Mouse (Mus musculus): ENCODE data around the gene Slco2a1. TPM values are rescaled to one million over a fixed set of nuclear protein-coding genes. Genes with fewer than 3 reads are reported as not detected.
A peak's percentile ranks its signal among the peaks of the same experiment; 100 is the strongest.

The Slco2a1 gene
- polyA plus RNA-seq, 1 experiment: 9.1 TPM

DNA sequence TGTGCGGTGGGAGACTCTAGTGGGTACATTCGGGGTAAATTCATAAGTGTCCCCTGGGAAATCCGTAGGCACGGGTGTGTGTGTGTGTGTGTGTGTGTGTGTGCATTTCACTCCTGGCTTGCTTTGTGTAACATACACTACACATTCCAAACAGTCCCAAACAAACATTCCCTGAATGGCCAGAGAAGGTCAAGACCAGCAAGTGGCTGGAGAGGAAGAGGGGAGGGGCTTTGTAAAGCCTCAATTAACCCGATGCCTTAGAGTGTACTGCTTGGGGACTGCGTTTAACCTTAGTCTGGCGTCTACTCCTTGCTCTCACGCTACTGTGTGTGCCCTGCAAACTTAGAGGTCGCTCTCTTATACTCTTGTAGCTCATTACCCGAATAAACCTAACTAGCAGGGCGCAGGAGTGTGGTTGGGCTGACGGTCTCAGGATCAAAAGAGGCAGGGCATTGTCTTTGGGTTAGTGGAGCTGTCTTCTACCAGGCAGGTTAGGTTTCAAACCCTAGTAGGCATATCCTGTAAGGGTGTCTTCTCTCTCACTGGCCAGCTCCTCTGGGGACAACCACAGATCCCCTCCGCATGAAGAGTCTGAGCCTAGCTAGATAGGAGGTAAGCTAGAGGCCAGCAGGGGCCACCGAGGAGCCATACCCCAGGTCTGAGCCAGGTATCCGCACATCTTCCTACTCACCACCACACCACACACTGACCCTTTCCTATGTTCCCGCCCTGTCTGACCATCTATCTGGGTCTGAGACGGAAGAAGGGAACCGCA, 122.4 kb downstream of the Slco2a1 start:
- H3K27ac ChIP-seq (ENCODE audit: insufficient read depth, low read length): no peak overlapping the region
- TF ChIP-seq CTCF (IDR thresholded peaks at IDR 0.05; ENCODE audit: borderline replicate concordance, insufficient read depth, low read length) (no peak), POLR2A (IDR thresholded peaks at IDR 0.05; ENCODE audit: low read depth, low read length) (no peak)
- H3K4me1 ChIP-seq (ENCODE audit: control insufficient read depth, insufficient read depth, low read length): no peaks in the 10 kb centered on the region
- peak overlapping the region; percentile 43 for H3K4me3 ChIP-seq (ENCODE audit: insufficient read depth, low read length)

DNA sequence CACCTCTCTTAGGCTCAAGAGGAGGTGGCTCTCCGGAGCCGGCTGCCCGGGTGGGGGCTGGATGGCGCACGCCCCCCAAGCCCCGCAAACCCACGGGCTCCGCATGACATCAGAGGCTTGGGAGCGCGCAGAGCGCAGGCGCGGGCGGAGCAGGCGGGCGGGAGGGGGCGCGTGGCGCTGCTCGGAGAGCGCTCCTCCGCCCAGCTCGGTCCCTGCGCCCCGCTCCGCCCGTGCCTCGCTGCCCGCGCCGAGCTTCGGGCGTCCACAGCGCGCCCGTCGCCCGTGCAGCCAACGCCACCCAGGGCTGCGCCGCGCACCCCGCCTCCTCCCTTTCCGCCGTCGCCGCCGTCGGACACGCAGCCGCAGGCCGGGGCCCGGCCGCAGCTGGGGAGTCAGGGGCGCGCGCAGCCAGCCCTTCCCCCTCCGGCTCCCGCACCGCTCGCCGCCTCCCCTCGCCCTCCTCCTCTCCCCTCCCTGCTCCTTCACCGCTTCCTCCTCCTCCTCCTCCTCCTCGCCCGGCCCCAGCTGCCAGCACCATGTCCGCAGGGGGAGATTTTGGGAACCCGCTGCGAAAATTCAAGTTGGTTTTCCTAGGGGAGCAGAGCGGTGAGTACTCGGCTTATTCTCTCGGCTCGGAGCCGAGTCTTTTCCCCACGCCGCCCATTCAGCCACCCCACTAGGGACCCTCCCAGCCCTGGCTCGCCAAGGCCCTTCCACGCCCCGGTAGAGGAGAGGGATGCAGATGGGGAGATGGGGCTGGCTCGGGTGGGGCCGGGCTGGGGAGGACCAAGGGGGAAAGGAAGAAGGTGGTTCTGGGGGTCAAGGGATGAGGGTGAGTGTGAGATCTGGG, 123.3 kb downstream of the Slco2a1 start, which contains the start of gene Rab6b:
Gene Rab6b (plus strand): TSS at position 167 of the 850 bp plus-strand sequence.
- no peaks in the 10 kb centered on the region for H3K4me1 ChIP-seq (ENCODE audit: control insufficient read depth, insufficient read depth, low read length)
- H3K4me3 ChIP-seq (ENCODE audit: insufficient read depth, low read length): peak within 1 kb of the TSS; percentile 43
- TF ChIP-seq CTCF (IDR thresholded peaks at IDR 0.05; ENCODE audit: borderline replicate concordance, insufficient read depth, low read length) (no peak), POLR2A (IDR thresholded peaks at IDR 0.05; ENCODE audit: low read depth, low read length) (no peak)
- H3K27ac ChIP-seq (ENCODE audit: insufficient read depth, low read length): no peak within 1 kb of the TSS

DNA sequence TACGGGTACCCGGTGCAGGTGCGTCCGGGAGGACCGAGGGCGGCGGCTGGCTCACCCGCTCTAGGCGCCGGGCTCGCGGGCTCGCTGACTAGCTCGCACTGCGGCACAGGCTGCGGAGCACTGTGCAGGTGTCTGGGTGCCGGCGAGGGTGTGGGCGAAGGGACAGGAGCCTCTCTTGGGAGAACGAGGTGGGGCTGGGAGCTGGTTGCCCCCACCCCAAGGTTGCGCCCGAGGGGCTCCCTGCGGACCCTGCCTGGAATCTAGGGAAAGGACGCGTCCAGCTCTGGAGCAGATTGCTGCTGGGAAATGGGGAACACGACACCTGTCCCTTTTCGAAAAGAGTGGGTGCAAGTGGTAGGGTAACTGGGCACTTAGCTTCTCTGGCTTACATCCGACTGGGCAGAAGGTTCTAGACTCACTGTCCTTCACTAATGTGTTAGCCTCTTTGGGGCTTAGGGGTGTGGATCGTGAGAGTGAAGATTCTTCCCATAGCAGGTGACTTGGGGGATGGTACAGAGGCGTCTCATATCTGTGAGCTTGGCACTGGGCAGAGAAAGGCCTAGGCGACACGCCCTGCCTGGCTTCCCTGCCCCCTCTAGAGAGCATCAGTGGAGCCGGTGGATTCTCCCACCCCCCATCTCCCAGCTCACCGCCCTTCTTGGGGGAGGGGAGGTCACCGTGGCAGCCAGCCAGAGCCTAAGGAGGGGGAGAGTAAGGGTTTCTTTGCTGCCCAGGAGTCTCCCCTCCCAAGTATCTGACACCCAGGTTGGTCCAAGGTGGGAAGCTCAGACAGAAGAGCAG, 124.2 kb downstream of the Slco2a1 start:
- H3K27ac ChIP-seq (ENCODE audit: insufficient read depth, low read length): no peak overlapping the region
- TF ChIP-seq CTCF (IDR thresholded peaks at IDR 0.05; ENCODE audit: borderline replicate concordance, insufficient read depth, low read length) (no peak), POLR2A (IDR thresholded peaks at IDR 0.05; ENCODE audit: low read depth, low read length) (no peak)
- H3K4me1 ChIP-seq (ENCODE audit: control insufficient read depth, insufficient read depth, low read length): no peaks in the 10 kb centered on the region
- peak overlapping the region; percentile 43 for H3K4me3 ChIP-seq (ENCODE audit: insufficient read depth, low read length)

DNA sequence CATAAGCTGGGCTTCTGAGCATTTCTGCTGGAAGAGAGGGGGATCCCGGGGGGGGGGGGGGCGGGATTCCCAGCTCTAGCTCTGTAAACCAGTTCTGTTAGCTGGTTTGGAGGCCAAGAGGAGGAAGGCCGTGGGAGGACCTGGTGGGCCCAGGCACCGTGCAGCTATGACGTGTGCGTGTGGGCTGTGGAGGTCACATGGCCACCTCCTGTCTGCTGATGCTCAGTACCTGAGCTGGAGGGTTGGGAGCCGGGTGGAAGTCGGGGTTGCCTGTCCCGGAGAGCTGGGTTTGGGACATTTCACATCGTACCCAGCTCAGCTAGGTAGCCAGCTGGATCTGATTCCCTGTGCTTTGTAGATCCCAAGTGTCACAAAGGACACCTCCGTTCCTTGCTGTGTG, 124.8 kb downstream of the Slco2a1 start:
- H3K4me3 ChIP-seq (ENCODE audit: insufficient read depth, low read length): no peak overlapping the region
- H3K4me1 ChIP-seq (ENCODE audit: control insufficient read depth, insufficient read depth, low read length): no peaks in the 10 kb centered on the region
- H3K27ac ChIP-seq (ENCODE audit: insufficient read depth, low read length): no peak overlapping the region
- no peak for TF ChIP-seq CTCF (IDR thresholded peaks at IDR 0.05; ENCODE audit: borderline replicate concordance, insufficient read depth, low read length)
- TF ChIP-seq POLR2A (IDR thresholded peaks at IDR 0.05; ENCODE audit: low read depth, low read length): no peak

DNA sequence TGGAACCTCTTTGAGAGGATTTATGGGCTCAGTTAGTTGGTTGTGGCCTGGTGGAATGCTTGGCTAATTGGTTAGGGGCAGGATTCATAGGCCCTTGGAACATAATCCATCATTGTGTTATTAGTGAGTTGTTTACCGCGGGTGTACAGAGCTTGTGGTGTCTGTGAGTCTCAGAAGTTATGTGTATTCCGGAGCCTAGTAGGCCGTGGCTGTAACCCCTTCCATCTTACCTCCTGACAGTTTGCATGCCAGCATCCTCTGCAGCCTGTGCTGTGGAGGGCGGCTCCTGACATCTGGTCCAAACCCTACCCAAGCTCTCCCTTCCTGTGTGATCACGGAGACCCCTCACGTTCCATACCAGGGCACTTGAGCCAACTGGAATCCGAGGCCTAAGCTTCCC, 125.8 kb downstream of the Slco2a1 start:
- TF ChIP-seq POLR2A (IDR thresholded peaks at IDR 0.05; ENCODE audit: low read depth, low read length) (no peak), CTCF (IDR thresholded peaks at IDR 0.05; ENCODE audit: borderline replicate concordance, insufficient read depth, low read length) (no peak)
- Histone ChIP-seq H3K4me3 (ENCODE audit: insufficient read depth, low read length) (no peak overlapping the region), H3K4me1 (ENCODE audit: control insufficient read depth, insufficient read depth, low read length) (no peaks in the 10 kb centered on the region), H3K27ac (ENCODE audit: insufficient read depth, low read length) (no peak overlapping the region)

DNA sequence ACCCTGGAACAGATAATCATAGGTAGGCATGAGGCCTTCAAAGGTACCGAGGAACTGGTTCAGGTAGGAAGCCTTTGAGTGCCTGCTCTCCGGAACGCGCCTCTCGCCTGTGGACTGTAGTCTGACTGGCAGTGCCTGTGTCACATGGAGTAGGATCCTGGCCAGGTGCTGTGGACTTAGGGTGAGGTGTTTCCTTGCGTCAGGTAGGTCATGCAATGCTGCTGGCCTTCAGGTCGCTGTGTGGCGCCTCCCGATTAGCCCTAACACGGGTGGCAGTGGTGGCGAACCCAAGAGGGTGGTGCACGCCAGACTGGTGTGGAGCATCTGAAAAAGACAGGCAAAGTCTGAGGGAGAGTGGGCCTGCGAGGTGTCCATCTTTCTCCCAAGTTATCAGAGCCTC, 126.4 kb downstream of the Slco2a1 start:
- no peak for TF ChIP-seq CTCF (IDR thresholded peaks at IDR 0.05; ENCODE audit: borderline replicate concordance, insufficient read depth, low read length)
- no peak for TF ChIP-seq POLR2A (IDR thresholded peaks at IDR 0.05; ENCODE audit: low read depth, low read length)
- Histone ChIP-seq H3K4me1 (ENCODE audit: control insufficient read depth, insufficient read depth, low read length) (no peaks in the 10 kb centered on the region), H3K4me3 (ENCODE audit: insufficient read depth, low read length) (no peak overlapping the region), H3K27ac (ENCODE audit: insufficient read depth, low read length) (no peak overlapping the region)

DNA sequence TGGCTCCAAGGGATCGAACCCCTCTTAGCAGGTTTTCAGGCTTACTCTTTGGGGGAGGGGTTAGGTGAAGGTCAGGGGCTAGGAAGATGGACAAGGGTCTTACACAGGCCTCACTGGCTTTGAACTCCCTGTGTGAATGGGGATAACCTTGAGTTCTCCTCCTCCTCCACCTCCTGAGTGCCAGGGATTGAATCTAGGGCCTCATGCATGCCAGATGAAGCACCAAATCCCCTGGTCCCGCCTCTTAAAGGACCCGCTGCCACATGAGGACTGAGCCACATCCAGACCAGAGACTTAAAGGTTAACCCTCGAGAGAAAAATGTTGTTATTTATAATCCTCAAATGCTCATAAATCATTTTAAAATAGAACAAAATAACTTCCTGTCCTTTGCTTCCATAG, 128.4 kb downstream of the Slco2a1 start:
- Histone ChIP-seq H3K4me1 (ENCODE audit: control insufficient read depth, insufficient read depth, low read length) (no peaks in the 10 kb centered on the region), H3K27ac (ENCODE audit: insufficient read depth, low read length) (no peak overlapping the region), H3K4me3 (ENCODE audit: insufficient read depth, low read length) (no peak overlapping the region)
- TF ChIP-seq CTCF (IDR thresholded peaks at IDR 0.05; ENCODE audit: borderline replicate concordance, insufficient read depth, low read length) (no peak), POLR2A (IDR thresholded peaks at IDR 0.05; ENCODE audit: low read depth, low read length) (no peak)

DNA sequence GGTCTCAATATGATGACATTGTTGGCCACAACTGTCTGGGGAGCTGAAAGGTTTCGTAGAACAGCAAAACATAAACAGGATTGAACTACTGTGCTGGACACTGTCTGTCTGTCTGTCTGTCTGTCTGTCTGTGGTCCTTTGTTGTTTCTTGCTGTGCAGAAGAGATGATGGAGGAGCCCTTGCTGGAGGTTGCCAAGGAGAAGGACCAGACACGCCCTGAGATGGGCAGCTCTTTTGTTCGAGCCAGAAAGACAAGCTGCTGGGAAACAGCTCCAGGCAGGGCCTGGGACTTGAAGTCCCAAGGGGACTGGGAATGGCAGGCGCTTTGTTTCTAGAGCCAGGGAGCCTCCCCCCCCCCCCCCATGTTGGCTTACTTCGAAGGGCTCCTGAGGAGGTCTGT, 129.0 kb downstream of the Slco2a1 start:
- no peak for TF ChIP-seq CTCF (IDR thresholded peaks at IDR 0.05; ENCODE audit: borderline replicate concordance, insufficient read depth, low read length)
- TF ChIP-seq POLR2A (IDR thresholded peaks at IDR 0.05; ENCODE audit: low read depth, low read length): no peak

DNA sequence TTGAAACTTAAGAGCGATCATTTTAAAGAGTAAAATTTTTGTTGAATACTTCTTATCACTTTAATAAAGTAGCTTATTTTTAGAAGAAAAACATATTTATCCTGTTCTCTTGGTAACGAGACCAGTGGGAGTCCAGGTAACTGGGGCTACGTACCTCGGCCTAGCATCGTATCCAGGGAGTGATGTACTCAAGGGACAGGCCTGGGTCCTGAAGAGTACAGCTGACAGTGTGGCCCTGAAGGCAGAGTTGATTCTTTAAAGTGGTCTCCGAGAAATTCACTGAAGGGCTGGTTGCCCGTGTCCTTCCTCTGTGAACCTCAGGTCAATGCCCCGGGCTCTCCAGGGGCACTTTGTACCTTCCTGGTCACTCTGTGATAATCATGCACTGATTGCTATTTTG, 129.4 kb downstream of the Slco2a1 start:
- no peaks in the 10 kb centered on the region for H3K4me1 ChIP-seq (ENCODE audit: control insufficient read depth, insufficient read depth, low read length)
- TF ChIP-seq POLR2A (IDR thresholded peaks at IDR 0.05; ENCODE audit: low read depth, low read length) (no peak), CTCF (IDR thresholded peaks at IDR 0.05; ENCODE audit: borderline replicate concordance, insufficient read depth, low read length) (no peak)
- H3K27ac ChIP-seq (ENCODE audit: insufficient read depth, low read length): no peak overlapping the region
- no peak overlapping the region for H3K4me3 ChIP-seq (ENCODE audit: insufficient read depth, low read length)

More for the DNA sequence above, 129.0 kb downstream of the Slco2a1 start:
- Histone ChIP-seq H3K27ac (ENCODE audit: insufficient read depth, low read length) (no peak overlapping the region), H3K4me1 (ENCODE audit: control insufficient read depth, insufficient read depth, low read length) (no peaks in the 10 kb centered on the region), H3K4me3 (ENCODE audit: insufficient read depth, low read length) (no peak overlapping the region)
